Mouse (Mus musculus) megakaryocyte, embryonic 14.5 days (primary cell): ENCODE measurements around the gene Islr.

Experiments
- FLI1 ChIP-seq: IDR thresholded peaks from 2 replicates; pipeline ENCODE4 v1.6.1; 2012; ENCODE audit warnings: low read length, inconsistent platforms, mixed read lengths
- GATA1 ChIP-seq: IDR thresholded peaks from 3 replicates; pipeline ENCODE4 v1.6.1; 2012; ENCODE audit warnings: mixed read lengths, low read length, inconsistent platforms, borderline replicate concordance

GRCm38 (mm10) chr9:58177165-58177564 is 26.9 kb downstream of the Islr start:
- no peak for TF ChIP-seq GATA1
- no peak for TF ChIP-seq FLI1
